Mouse (Mus musculus) bone marrow macrophage, adult 2 months (primary cell): ENCODE measurements around the gene Tmem63b. TPM values are rescaled to one million over a fixed set of nuclear protein-coding genes. Genes with fewer than 3 reads are reported as not detected.

ENCODE experiments used
- H3K27ac ChIP-seq: 2 replicates; pipeline ENCODE4 v1.5.1; 2012; ENCODE audit warnings: low read depth, low read length; ENCODE audit not compliant: insufficient read depth
- H3K4me1 ChIP-seq: 2 replicates; pipeline ENCODE4 v1.6.1; 2012; ENCODE audit warnings: low read length; ENCODE audit not compliant: control insufficient read depth, insufficient read depth
- H3K4me3 ChIP-seq: 2 replicates; pipeline ENCODE4 v1.5.1; 2012; ENCODE audit warnings: mild to moderate bottlenecking, low read length, moderate library complexity; ENCODE audit not compliant: insufficient read depth
- CTCF ChIP-seq: IDR thresholded peaks from 2 replicates; pipeline ENCODE4 v1.5.1; 2012; ENCODE audit warnings: low read depth, mild to moderate bottlenecking, low read length, moderate library complexity
- POLR2A ChIP-seq: IDR thresholded peaks from 2 replicates; pipeline ENCODE4 v1.6.1; 2012; ENCODE audit warnings: mild to moderate bottlenecking, low read depth, low read length, borderline replicate concordance
- polyA plus RNA-seq: library from polyadenylated mRNA; stranded (reverse); fragments of >200 nt; gene quantifications from 2 replicates; pipeline ENCODE4 v1.2.4, GENCODE M21; 2012; ENCODE audit not compliant: missing spikeins, insufficient read depth, insufficient read length

The Tmem63b gene
- polyA plus RNA-seq, 1 experiment, result 21.2 TPM

GRCm38 (mm10) chr17:45706796-45707195 is 20.1 kb upstream of the Tmem63b start:
- H3K27ac ChIP-seq, result no peak overlapping the region
- H3K4me1 ChIP-seq, result peaks cover 39% of the 10 kb centered on the region
- no peak overlapping the region for H3K4me3 ChIP-seq
- TF ChIP-seq POLR2A (no peak), CTCF (no peak)

DNA sequence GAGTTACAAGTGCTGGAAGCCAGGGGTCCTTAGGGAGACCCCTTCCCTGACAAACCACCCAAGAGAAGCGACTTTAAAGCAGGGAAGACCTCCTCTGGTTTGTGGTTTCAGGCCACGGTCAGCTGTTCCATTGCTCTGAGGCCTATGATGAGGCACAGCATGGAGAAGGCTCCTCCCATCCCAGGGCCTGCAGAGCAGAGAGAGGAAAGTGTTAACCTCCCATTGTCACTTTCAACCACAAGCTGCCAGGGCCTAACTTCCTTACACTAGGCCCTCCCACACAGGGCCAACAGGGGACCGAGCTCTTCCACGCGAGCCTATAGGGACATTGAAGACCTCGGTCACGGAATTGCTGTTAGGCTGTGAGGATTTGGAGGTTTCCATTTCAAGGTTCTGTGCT is 16.5 kb upstream of the Tmem63b start:
- H3K27ac ChIP-seq, result peak overlapping the region; percentile 40
- peak overlapping the region; percentile 35 for H3K4me3 ChIP-seq
- peaks cover 31% of the 10 kb centered on the region for H3K4me1 ChIP-seq
- no peak for TF ChIP-seq CTCF
- no peak for TF ChIP-seq POLR2A

- no peak overlapping the region for H3K27ac ChIP-seq
- H3K4me1 ChIP-seq, result peaks cover 28% of the 10 kb centered on the region
- H3K4me3 ChIP-seq, result no peak overlapping the region
- TF ChIP-seq POLR2A (no peak), CTCF (no peak)
These were observed 15.5 kb upstream of the Tmem63b start for GRCm38 (mm10) chr17:45702254-45702653.

DNA sequence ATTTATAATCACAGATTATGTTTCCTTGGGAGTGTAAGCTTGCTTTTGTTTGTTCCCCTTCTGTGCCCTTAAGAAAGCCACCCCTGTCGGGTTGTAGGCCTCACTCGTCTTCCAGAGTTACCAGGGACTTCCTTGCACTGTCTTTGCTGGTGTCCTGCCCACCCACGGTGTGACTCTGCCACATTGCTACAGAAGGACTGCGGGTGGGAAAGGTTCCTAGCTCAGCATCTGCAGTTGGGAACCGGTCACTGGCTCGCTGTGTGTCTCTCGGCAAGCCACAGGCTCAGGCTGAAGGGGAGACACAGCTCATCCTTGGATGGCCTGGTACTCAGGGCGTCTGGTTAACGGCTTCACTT is 14.5 kb upstream of the Tmem63b start:
- TF ChIP-seq POLR2A (no peak), CTCF (no peak)
- peaks cover 20% of the 10 kb centered on the region for H3K4me1 ChIP-seq
- H3K4me3 ChIP-seq, result no peak overlapping the region
- H3K27ac ChIP-seq, result no peak overlapping the region

DNA sequence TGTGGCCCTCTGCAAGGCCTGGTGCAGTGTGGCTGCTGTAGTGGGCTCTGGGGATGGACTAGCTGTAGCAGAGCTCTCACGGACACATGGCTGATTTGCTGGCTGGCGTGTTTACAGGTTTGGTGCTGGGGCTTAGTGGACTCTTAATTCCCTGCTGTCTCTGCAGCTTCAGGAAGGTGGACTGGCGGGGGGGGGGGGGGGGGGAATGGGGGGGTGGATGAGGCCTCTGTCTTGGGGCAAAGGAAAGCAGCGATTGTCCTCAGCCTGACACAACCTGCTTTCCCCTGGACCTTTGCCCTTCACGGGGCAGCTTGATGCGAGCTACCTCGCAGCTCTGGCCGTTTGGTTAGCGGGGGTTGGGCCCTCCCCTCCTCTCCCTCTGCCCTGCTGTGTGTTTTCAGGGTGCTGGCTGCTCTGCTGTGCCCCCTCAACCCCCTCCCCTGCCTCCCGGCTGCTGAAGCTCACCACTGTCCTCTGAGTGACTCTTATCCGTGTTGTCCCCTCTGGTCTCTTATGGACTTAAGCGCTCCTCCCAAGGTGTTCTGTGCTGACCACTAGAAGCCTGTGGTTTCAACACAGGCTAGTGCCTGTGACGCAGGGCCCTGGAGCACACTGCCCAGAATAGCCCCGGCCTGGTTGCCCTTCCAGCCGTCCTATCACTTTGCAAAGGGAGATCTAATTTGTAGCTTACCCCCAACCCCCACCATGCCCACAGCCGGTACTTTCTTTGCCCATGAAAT is 14.0 kb upstream of the Tmem63b start:
- TF ChIP-seq POLR2A (no peak), CTCF (no peak)
- H3K4me1 ChIP-seq, result peaks cover 20% of the 10 kb centered on the region
- no peak overlapping the region for H3K27ac ChIP-seq
- H3K4me3 ChIP-seq, result no peak overlapping the region

GRCm38 (mm10) chr17:45699039-45699740 is 12.5 kb upstream of the Tmem63b start:
- TF ChIP-seq POLR2A (no peak), CTCF (no peak)
- Histone ChIP-seq H3K27ac (no peak overlapping the region), H3K4me3 (no peak overlapping the region), H3K4me1 (peaks cover 27% of the 10 kb centered on the region)

DNA sequence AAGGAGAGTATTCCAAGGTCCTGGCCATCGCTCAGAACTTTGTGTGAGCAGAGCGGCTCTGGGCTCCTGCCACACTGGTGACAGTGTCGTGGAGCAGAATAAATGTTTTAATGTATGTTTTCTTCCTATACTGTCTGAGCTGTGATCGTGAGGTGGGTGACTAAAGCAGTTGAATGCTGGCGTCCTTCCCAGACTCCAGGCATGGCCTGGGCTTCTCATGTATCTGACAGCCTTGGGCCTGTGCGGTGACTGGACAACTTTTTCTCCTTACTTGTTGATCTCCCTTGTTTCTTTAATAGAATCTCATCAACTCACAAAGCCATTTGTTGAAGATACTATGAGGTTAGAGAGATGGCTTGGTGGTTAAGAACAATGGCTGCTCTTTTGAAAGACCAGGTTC is 11.7 kb upstream of the Tmem63b start:
- Histone ChIP-seq H3K27ac (no peak overlapping the region), H3K4me3 (no peak overlapping the region), H3K4me1 (peaks cover 20% of the 10 kb centered on the region)
- TF ChIP-seq CTCF (no peak), POLR2A (no peak)

GRCm38 (mm10) chr17:45696981-45697380 is 10.3 kb upstream of the Tmem63b start:
- Histone ChIP-seq H3K27ac (no peak overlapping the region), H3K4me3 (no peak overlapping the region), H3K4me1 (peaks cover 11% of the 10 kb centered on the region)
- TF ChIP-seq CTCF (no peak), POLR2A (no peak)

DNA sequence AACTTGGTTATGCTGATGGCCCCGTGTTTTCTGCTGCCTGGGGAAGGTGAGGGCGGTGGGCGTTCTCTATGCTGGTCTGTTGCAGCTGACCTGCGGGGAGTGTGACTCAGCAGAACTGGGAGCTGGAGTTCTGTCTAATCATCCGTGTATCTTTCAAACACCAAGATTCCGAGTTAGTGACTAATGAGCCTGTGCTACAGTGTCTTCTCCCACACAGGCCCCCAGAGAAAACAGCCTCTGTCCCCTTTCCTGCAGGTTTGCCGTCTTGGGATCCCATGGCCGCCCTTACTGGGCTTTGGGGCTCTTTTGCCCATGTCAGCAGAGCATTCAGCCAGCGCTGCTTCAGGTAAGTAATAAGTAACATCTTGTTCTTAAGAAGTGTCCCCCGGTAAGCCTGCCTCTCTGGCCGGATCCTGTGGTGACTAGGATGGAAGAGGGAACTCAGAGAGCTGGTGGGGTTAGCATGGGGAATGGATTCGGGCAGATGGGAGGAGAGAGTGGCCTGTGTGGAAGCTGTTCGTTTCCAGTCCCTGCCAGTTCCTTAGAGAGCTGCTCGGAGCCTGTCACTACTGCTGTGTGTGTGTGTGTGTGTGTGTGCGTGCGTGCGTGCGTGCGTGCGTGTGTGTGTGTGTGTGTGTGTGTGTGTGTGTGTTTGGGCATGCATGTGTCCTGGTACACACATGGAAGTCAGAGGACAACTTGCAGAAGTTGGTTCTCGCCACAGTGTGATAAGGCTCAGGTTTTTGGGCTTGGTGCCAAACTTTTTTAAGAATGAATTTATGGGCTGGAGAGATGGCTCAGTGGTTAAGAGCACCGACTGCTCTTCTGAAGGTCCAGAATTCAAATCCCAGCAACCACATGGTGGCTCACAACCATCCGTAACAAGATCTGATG is 8.8 kb upstream of the Tmem63b start:
- Histone ChIP-seq H3K4me1 (peaks cover 24% of the 10 kb centered on the region), H3K27ac (no peak overlapping the region), H3K4me3 (no peak overlapping the region)
- TF ChIP-seq POLR2A, result no peak
- no peak for TF ChIP-seq CTCF
